Mouse (Mus musculus) MEL (cell line): Measurements from ENCODE around the gene Adamtsl3. TPM values are rescaled to one million over a fixed set of nuclear protein-coding genes. Genes with fewer than 3 reads are reported as not detected.

Experiments
- DNase-seq: peaks from one replicate; pipeline ENCODE4 v3.0.0; 2011; ENCODE audit warnings: low read depth, low spot score
- H3K27ac ChIP-seq: 2 replicates; pipeline ENCODE4 v1.5.1; 2012; ENCODE audit warnings: low read depth, mild to moderate bottlenecking, control low read depth, low read length, moderate library complexity; ENCODE audit not compliant: control insufficient read depth
- H3K27me3 ChIP-seq, 2 experiments: fragments of 150-350 bp in 1 of 2; sonication (generic) in 1 of 2; 2 replicates each; pipeline ENCODE4 v1.6.1; 2012; ENCODE audit warnings: low read length in 2 of 2, mild to moderate bottlenecking in 2 of 2, improper control_type of control experiment in 1 of 2, moderate library complexity in 1 of 2; ENCODE audit not compliant: insufficient read depth in 2 of 2, control insufficient read depth in 1 of 2
- H3K36me3 ChIP-seq, 2 experiments: 2 replicates each; pipeline ENCODE4 v1.6.1; 2012 to 2014; ENCODE audit warnings: low read length in 2 of 2, improper control_type of control experiment in 1 of 2, inconsistent platforms in 1 of 2, mild to moderate bottlenecking in 1 of 2; ENCODE audit not compliant: insufficient read depth in 2 of 2, control insufficient read depth in 1 of 2
- H3K4me1 ChIP-seq, 2 experiments: fragments of 150-350 bp in 1 of 2; sonication (generic) in 1 of 2; 2 replicates each; pipeline ENCODE4 v1.6.1; 2012; ENCODE audit warnings: low read length in 2 of 2, improper control_type of control experiment in 1 of 2, mild to moderate bottlenecking in 1 of 2; ENCODE audit not compliant: insufficient read depth in 2 of 2, control insufficient read depth in 1 of 2
- H3K4me3 ChIP-seq, 2 experiments: fragments of 150-350 bp in 1 of 2; sonication (generic) in 1 of 2; 2 replicates each; pipeline ENCODE4 v1.5.1; 2012; ENCODE audit warnings: low read depth in 2 of 2, low read length in 2 of 2, mild to moderate bottlenecking in 2 of 2, moderate library complexity in 2 of 2, control low read depth in 1 of 2, improper control_type of control experiment in 1 of 2; ENCODE audit not compliant: control insufficient read depth in 1 of 2, insufficient read depth in 1 of 2
- H3K79me2 ChIP-seq: 2 replicates; pipeline ENCODE4 v1.6.1; 2012; ENCODE audit warnings: mild to moderate bottlenecking, low read length, moderate library complexity; ENCODE audit not compliant: control insufficient read depth, poor library complexity, insufficient read depth
- H3K9ac ChIP-seq: 2 replicates; pipeline ENCODE4 v1.6.1; 2012; ENCODE audit warnings: low read depth, mild to moderate bottlenecking, control low read depth, low read length, moderate library complexity; ENCODE audit not compliant: control insufficient read depth, poor library complexity, severe bottlenecking
- H3K9me3 ChIP-seq: fragments of 150-350 bp; sonication (generic); replicated peaks from 2 replicates; pipeline ENCODE4 v1.6.1; 2012; ENCODE audit warnings: mild to moderate bottlenecking, low read length, improper control_type of control experiment, moderate library complexity; ENCODE audit not compliant: insufficient read depth
- CHD1 ChIP-seq: IDR thresholded peaks from 2 replicates; pipeline ENCODE4 v1.6.1; 2012; ENCODE audit warnings: low read depth, mild to moderate bottlenecking, inconsistent platforms, low read length, improper control_type of control experiment
- CHD2 ChIP-seq: IDR thresholded peaks from 2 replicates; pipeline ENCODE4 v1.6.1; 2011; ENCODE audit warnings: low read length, improper control_type of control experiment
- E2F4 ChIP-seq: IDR thresholded peaks from 2 replicates; pipeline ENCODE4 v1.6.1; 2011; ENCODE audit warnings: low read depth, low read length, improper control_type of control experiment, borderline replicate concordance
- ELF1 ChIP-seq: IDR thresholded peaks from 2 replicates; pipeline ENCODE4 v1.6.1; 2014; ENCODE audit warnings: low read depth, mild to moderate bottlenecking, inconsistent platforms, low read length, improper control_type of control experiment, moderate library complexity
- ETS1 ChIP-seq: IDR thresholded peaks from 2 replicates; pipeline ENCODE4 v1.6.1; 2012; ENCODE audit warnings: low read depth, mild to moderate bottlenecking, inconsistent platforms, low read length, improper control_type of control experiment, moderate library complexity
- GATA1 ChIP-seq: IDR thresholded peaks from 2 replicates; pipeline ENCODE4 v1.6.1; 2011; ENCODE audit warnings: low read depth, low read length, improper control_type of control experiment
- JUND ChIP-seq: IDR thresholded peaks from 2 replicates; pipeline ENCODE4 v1.6.1; 2011; ENCODE audit warnings: low read depth, mild to moderate bottlenecking, improper control_type of control experiment, low read length
- KAT2A ChIP-seq: conservative IDR thresholded peaks from 2 replicates; pipeline ENCODE4 v1.6.1; 2012; ENCODE audit warnings: low read depth, low read length, improper control_type of control experiment, inconsistent platforms
- MAFK ChIP-seq: IDR thresholded peaks from 2 replicates; pipeline ENCODE4 v1.6.1; 2011; ENCODE audit warnings: low read depth, mild to moderate bottlenecking, low read length, improper control_type of control experiment, borderline replicate concordance
- MAZ ChIP-seq: IDR thresholded peaks from 2 replicates; pipeline ENCODE4 v1.6.1; 2012; ENCODE audit warnings: low read depth, mild to moderate bottlenecking, inconsistent platforms, low read length, improper control_type of control experiment
- MYC ChIP-seq: IDR thresholded peaks from 2 replicates; pipeline ENCODE4 v1.6.1; 2011; ENCODE audit warnings: low read depth, mild to moderate bottlenecking, low read length, improper control_type of control experiment, moderate library complexity
- NELFE ChIP-seq: IDR thresholded peaks from 2 replicates; pipeline ENCODE4 v1.6.1; 2011; ENCODE audit warnings: low read depth, low read length, improper control_type of control experiment
- POLR2A ChIP-seq, 2 experiments: IDR thresholded peaks; 2 replicates each; pipeline ENCODE4 v1.6.1; 2011 to 2012; ENCODE audit warnings: low read length in 2 of 2, mild to moderate bottlenecking in 2 of 2, control low read depth in 1 of 2, improper control_type of control experiment in 1 of 2, low read depth in 1 of 2, moderate library complexity in 1 of 2; ENCODE audit not compliant: control insufficient read depth in 1 of 2, insufficient read depth in 1 of 2, poor library complexity in 1 of 2
- POLR2AphosphoS5 ChIP-seq: IDR thresholded peaks from 2 replicates; pipeline ENCODE4 v1.6.1; 2012; ENCODE audit warnings: low read depth, borderline replicate concordance, mild to moderate bottlenecking, inconsistent platforms, low read length, moderate library complexity, mixed read lengths
- RAD21 ChIP-seq: IDR thresholded peaks from 2 replicates; pipeline ENCODE4 v1.6.1; 2011; ENCODE audit warnings: mild to moderate bottlenecking, low read depth, low read length, improper control_type of control experiment
- RCOR1 ChIP-seq: IDR thresholded peaks from 2 replicates; pipeline ENCODE4 v1.6.1; 2012; ENCODE audit warnings: low read depth, mild to moderate bottlenecking, inconsistent platforms, low read length, improper control_type of control experiment
- SMC3 ChIP-seq: IDR thresholded peaks from 2 replicates; pipeline ENCODE4 v1.6.1; 2011; ENCODE audit warnings: low read depth, low read length, improper control_type of control experiment
- TBP ChIP-seq: IDR thresholded peaks from 2 replicates; pipeline ENCODE4 v1.8.0; 2011; ENCODE audit warnings: low read depth, low read length, improper control_type of control experiment
- UBTF ChIP-seq: IDR thresholded peaks from 2 replicates; pipeline ENCODE4 v1.6.1; 2012; ENCODE audit warnings: low read depth, mild to moderate bottlenecking, inconsistent platforms, low read length, improper control_type of control experiment, moderate library complexity, borderline replicate concordance; ENCODE audit not compliant: insufficient read depth
- ZKSCAN1 ChIP-seq: IDR thresholded peaks from 2 replicates; pipeline ENCODE4 v1.6.1; 2012; ENCODE audit warnings: low read depth, mild to moderate bottlenecking, inconsistent platforms, low read length, improper control_type of control experiment, moderate library complexity
- ZNF384 ChIP-seq: IDR thresholded peaks from 2 replicates; pipeline ENCODE4 v1.6.1; 2012; ENCODE audit warnings: low read depth, mild to moderate bottlenecking, inconsistent platforms, low read length, improper control_type of control experiment
- polyA plus RNA-seq, 2 experiments: library from polyadenylated mRNA; stranded (reverse) in 1 of 2; unstranded in 1 of 2; fragments of >175 nt in 1 of 2; fragments of >200 nt in 1 of 2; gene quantifications; 2 replicates each; pipeline versions ENCODE4 v1.2.1 to v1.2.4; 2012; ENCODE audit warnings: low replicate concordance in 2 of 2, low read depth in 1 of 2; ENCODE audit not compliant: insufficient read length in 2 of 2, insufficient read depth in 1 of 2, missing spikeins in 1 of 2
- total RNA-seq: library from RNA; depleted of rRNA; stranded (reverse); fragments of 300-350 nt; gene quantifications from 2 replicates; pipeline ENCODE4 v1.2.3, GENCODE M21; 2012

The Adamtsl3 gene
- total and polyA plus RNA-seq, 3 experiments = not detected

GRCm38 (mm10) chr7:82424281-82424680, 88.8 kb downstream of the Adamtsl3 start:
- TF ChIP-seq MAFK (no peak), KAT2A (no peak), CHD2 (no peak), ZKSCAN1 (no peak), MYC (no peak)
- H3K79me2 ChIP-seq = no peaks in the 10 kb centered on the region
- no peak overlapping the region for H3K27ac ChIP-seq
- H3K36me3 ChIP-seq = no peaks in the 10 kb centered on the region
- no peak for DNase-seq
- H3K27me3 ChIP-seq = no peaks in the 10 kb centered on the region
- no peak overlapping the region for H3K4me3 ChIP-seq
- no peaks in the 10 kb centered on the region for H3K4me1 ChIP-seq
- no peaks in the 10 kb centered on the region for H3K9me3 ChIP-seq
- H3K9ac ChIP-seq = no peak overlapping the region

DNA sequence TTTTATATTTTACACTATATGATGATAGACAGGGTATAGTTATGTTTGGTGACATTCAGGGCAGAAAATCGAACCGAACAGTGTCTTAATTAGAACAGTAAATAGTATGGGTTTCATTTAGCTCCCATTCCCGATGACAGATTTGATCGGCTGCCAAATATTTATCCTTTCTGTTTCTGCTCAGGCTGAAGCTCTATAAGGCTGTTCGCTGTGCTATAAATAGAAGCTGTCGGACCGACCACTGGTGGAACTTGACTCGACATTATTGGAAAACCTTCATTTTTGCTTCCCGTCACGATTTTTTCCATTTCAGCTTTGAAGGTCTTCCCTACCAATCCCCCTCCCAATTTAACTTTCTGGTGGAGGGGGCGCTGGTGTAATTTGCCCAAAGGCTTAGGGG, 89.9 kb downstream of the Adamtsl3 start:
- Histone ChIP-seq H3K27me3 (no peaks in the 10 kb centered on the region), H3K27ac (no peak overlapping the region), H3K79me2 (no peaks in the 10 kb centered on the region), H3K4me3 (no peak overlapping the region), H3K9ac (no peak overlapping the region), H3K4me1 (no peaks in the 10 kb centered on the region)
- DNase-seq = no peak
- no peak for TF ChIP-seq E2F4
- TF ChIP-seq, all 39 proteins: peak for 0
- H3K36me3 ChIP-seq = no peaks in the 10 kb centered on the region
- H3K9me3 ChIP-seq = no peaks in the 10 kb centered on the region

- H3K79me2 ChIP-seq = no peaks in the 10 kb centered on the region
- no peaks in the 10 kb centered on the region for H3K9me3 ChIP-seq
- no peaks in the 10 kb centered on the region for H3K4me1 ChIP-seq
- no peaks in the 10 kb centered on the region for H3K27me3 ChIP-seq
- H3K4me3 ChIP-seq = no peak overlapping the region
- TF ChIP-seq ETS1 (no peak), E2F4 (no peak), JUND (no peak), POLR2AphosphoS5 (no peak), RAD21 (no peak), GATA1 (no peak), UBTF (no peak), TBP (no peak), SMC3 (no peak), RCOR1 (no peak), MAZ (no peak), POLR2A (IDR thresholded peaks at IDR 0.05; ENCODE audit: control insufficient read depth in 1 of 2, insufficient read depth in 1 of 2, low read depth in 1 of 2, low read length in 2 of 2, poor library complexity in 1 of 2) (no peak), ELF1 (no peak), CHD1 (no peak), ZNF384 (no peak), ZKSCAN1 (no peak), KAT2A (no peak), NELFE (no peak)
- no peak overlapping the region for H3K27ac ChIP-seq
- H3K9ac ChIP-seq = no peak overlapping the region
- H3K36me3 ChIP-seq = no peaks in the 10 kb centered on the region
- DNase-seq = no peak
Measured at GRCm38 (mm10) chr7:82429447-82429846, 94.0 kb downstream of the Adamtsl3 start.
